Mouse (Mus musculus) right cerebral cortex, postnatal 36 days (tissue): ENCODE results near the gene Cd55.
"Not testable (repeated sequence)": the region's sequence is repeated elsewhere in the genome, so short reads cannot be mapped to it uniquely, and the experiment has no call there.

Source experiments
- DNase-seq, 2 experiments: peaks; one replicate each; pipeline ENCODE4 v3.0.0; 2022; ENCODE audit warnings: low spot score in 2 of 2, mixed read lengths in 1 of 2

Cd55 gene

GRCm38 (mm10) chr1:130462084-130462861, at the start of gene Cd55:
Gene Cd55, minus strand, starts transcription at chr1:130462744.
- peak; percentile 75 to 78 for DNase-seq

DNA sequence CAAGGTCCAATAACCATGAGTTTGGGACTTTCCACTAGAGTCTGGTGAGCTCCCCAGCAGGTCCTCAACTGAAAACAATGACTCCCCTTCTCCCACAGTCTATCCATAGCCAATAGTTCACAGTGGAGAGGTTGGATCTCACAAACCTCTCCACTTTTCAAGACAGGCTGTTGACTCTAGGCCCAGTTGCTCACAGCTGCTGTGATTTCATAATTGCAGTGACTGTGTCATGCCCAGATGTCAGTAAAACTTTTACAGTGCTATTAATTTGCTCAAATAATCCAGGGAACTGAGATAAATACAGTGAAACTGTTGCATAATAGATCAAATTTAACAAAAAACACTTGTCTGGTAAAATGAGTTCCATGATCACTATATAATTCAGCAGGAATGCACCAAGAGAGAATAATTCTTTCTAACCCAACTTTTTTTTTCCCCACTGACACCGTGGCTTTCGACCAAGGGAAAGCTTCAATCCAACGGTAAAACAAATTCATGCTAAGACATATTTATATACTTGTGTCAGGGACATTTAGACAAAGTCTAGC, 49.4 kb upstream of the Cd55 start:
- DNase-seq: no peak

- DNase-seq: no peak
These were observed 46.4 kb upstream of the Cd55 start for GRCm38 (mm10) chr1:130508957-130509350.

DNA sequence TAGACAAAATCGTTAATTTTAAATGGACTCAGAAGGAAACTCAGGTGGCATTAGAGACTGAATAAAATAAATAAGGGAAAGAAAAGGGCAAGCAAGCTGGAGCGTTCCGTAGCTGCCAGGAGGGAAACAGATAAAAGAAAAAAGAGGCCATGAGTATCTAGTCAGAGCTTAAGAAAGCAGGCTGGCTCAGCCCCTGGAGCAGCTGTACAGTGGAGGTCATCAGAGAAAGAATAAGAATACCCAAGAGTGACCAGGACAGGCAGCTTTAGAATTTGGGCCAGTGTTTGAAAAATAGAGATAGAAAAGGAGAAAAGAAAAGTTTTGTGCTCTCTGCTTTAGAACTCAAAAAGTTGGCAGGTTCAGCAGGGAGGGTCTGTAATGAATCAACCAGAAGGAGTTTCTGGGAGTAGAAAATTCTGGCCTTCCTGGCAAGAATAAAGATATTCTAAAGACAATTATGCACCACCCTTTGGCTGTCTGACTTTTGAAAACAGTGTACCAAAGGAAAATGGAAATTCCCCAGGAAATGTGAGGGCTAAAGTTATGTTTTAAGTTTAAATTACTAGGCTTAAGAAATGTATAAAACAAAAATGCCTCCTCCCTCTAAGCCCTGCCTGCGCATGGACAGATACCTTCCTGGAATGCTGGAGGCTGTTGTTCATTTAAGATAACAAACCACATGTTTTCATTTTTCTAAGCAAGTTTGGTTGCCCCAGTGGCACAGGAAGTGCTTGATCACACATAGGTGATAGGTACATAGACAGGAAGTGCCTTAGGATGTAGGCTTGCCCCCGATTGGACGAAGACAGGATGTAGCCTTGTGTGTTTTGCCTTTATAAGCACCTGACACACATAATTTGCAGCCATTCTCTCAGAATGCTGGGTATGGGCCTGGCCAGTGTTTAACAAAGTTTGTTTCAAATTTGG, 45.7 kb upstream of the Cd55 start:
- DNase-seq: no peak

GRCm38 (mm10) chr1:130507408-130507807, 44.9 kb upstream of the Cd55 start:
- no peak for DNase-seq

DNA sequence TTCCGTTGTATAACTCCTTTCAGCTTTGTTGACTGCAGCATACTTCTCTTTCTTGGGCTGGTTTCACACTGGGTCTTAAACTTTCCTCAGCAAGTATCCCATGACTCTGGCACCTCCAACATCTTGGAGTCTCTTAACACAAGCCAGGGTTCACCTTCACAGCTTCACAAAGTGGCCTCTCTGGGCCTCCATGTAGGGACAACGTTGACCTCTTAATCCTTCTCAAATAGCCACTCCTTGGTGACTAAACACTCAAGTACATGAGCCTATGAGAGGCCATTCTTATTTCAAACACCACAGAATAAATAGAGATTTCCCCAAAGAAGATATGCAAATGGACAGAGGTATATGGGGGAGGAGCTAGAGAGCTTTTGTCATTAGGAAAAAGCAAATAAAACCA, 37.4 kb upstream of the Cd55 start:
- no peak for DNase-seq

DNA sequence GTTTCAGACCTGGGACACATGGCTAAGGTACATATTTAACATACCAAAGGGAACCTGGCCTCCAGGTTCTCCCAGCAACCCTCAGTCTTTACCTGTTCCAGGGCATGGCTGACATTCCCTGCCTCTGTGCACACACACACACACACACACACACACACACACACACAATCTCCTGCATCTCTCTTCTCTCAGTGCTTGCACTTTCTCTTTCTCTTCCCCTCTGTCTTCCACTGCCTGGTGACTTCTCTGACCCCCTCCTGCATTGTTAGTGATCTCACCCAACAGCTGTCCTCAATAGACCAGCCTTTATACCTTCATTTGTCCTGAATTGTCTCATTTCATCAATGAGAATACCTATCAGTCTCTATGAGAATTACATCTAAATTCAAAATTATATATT, 35.8 kb upstream of the Cd55 start:
- no peak for DNase-seq

- DNase-seq: no peak
These were observed 24.4 kb upstream of the Cd55 start for GRCm38 (mm10) chr1:130486816-130487545.

GRCm38 (mm10) chr1:130485828-130486620, 23.5 kb upstream of the Cd55 start:
- no peak for DNase-seq

DNA sequence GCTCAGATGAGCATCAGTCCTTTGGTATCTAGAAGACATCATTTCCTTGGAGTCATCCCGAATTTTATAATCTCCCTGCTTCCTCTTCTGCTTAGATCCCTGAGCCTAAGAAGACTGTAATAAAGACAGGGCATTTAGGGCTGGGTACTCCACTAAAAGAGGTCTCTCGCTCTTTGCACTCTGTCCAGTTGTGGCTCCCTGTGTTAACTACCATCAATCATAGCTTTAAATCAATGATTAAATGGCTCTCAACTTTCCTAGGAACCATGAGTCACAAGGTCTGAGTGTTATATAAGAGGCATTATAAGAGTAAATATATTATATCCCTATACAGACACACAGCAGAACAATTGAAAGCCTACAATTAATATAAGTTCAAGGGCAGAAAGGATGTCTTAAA, 22.8 kb upstream of the Cd55 start:
- no peak for DNase-seq

- no peak for DNase-seq
These were observed 12.4 kb upstream of the Cd55 start for GRCm38 (mm10) chr1:130474936-130475335.

GRCm38 (mm10) chr1:130474226-130474625, 11.7 kb upstream of the Cd55 start:
- DNase-seq: no peak

GRCm38 (mm10) chr1:130470074-130470473, 7.5 kb upstream of the Cd55 start:
- DNase-seq: no peak

GRCm38 (mm10) chr1:130467453-130467852, 4.9 kb upstream of the Cd55 start:
- no peak for DNase-seq

- DNase-seq: no peak
These were observed 1.6 kb upstream of the Cd55 start for GRCm38 (mm10) chr1:130464173-130464572.

- DNase-seq: peak; percentile 10 to 18
These were observed 323 bp upstream of the Cd55 start for GRCm38 (mm10) chr1:130462867-130463266.

DNA sequence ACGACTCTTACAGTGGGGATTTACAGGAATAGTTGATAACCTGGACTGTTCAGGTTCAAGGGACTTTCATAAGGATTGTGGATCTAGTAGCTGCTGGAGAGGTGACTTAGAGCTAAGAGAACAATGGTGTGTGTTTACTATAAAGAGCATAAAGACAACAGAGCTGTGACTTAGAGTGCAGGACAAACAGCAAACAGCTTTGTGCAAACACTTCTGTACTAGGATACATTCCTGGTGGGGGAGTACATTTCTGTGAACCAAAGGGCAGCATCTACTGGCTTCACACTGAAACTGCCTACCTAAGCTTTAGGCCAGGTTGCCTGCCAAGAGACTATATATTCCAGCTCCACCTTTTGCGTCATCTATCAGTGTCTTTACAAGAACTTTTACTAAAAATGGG, 7.4 kb downstream of the Cd55 start:
- DNase-seq: no peak

- DNase-seq: not testable (repeated sequence)
These were observed 19.6 kb downstream of the Cd55 start for GRCm38 (mm10) chr1:130442930-130443329.

GRCm38 (mm10) chr1:130430920-130431319, 31.6 kb downstream of the Cd55 start:
- DNase-seq: no peak

- DNase-seq: not testable (repeated sequence)
These were observed 33.9 kb downstream of the Cd55 start for GRCm38 (mm10) chr1:130428667-130429066.
